ENCODE assay signal across 21 mouse cellular contexts in genomic region chr15:91641631-91642030, GRCm38 (mm10).
"Had no signal": no experiment of that assay in that cellular context is flagged by ENCODE, and none has a peak within 500 bp of the region (broad histone marks: within the 10 kb centered on the region; RNA-seq: fewer than 3 reads in every experiment).

No protein-coding gene starts in this region.

- DNase-seq: kidney, adult 18-20 months; kidney, adult 9 months; kidney, postnatal 14 days; kidney, postnatal 4 days; left cerebral cortex, postnatal 4 days; lung, embryonic 14.5 days; lung, postnatal 10 days; lung, postnatal 36 days; right cerebral cortex, adult 18-20 months; right cerebral cortex, postnatal 14 days; right cerebral cortex, postnatal 4 days; thymus, postnatal 25 days had no signal

- H3K4me1 ChIP-seq: limb, embryonic 15.5 days; liver, embryonic 12.5 days; liver, embryonic 15.5 days; midbrain, embryonic 12.5 days; midbrain, embryonic 15.5 days; stomach, embryonic 15.5 days had no signal

- H3K27ac ChIP-seq: limb, embryonic 12.5 days; limb, embryonic 15.5 days; liver, embryonic 12.5 days; liver, embryonic 15.5 days; midbrain, embryonic 12.5 days; midbrain, embryonic 15.5 days; stomach, embryonic 15.5 days had no signal

- ATAC-seq: intestine, embryonic 16.5 days; liver, embryonic 12.5 days; midbrain, embryonic 15.5 days had no signal

- H3K4me3 ChIP-seq: limb, embryonic 12.5 days; limb, embryonic 15.5 days; liver, embryonic 12.5 days; liver, embryonic 15.5 days; midbrain, embryonic 12.5 days; midbrain, embryonic 15.5 days; myocyte; stomach, embryonic 15.5 days had no signal
